Mouse (Mus musculus): Measurements from ENCODE around the gene Greb1.
A peak's percentile ranks its signal among the peaks of the same experiment; 100 is the strongest.

Greb1 gene

DNA sequence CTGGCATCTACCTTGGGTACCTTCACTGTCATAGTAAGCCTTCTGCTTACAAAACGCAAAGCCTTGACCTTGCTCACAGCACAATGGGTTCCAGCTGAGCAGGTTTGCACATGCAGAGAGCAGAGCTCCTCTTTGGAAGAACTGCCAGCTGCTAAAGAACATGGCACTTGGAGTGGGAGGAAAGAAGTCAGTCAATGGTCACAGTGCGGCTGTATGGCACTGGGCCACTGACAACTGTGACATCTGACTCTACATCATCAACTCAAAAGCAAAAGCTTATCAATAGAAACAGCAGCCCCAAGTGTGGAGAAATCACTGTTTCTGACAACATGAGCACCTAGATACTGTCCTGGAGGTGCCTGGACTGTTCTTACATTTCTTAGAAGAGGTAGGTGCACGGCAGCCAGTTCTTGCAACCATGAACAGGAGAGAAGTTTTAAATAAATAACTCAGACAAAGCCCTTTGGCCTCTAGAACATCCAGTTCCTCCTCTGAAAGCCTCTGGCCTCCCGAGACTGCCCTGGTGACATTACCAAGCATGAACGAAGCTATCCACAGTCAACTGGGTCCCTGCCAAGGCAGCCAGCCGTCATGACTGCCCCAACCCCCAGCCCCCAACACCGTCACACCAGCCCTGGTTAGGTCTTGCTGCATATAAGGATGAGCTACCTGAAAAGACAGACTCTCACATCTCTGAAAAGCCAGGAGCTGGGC is 170.4 kb downstream of the Greb1 start:
- DNase-seq, result peak in 1 of 2 experiments; percentile 18

Measured in cerebellum, postnatal 25 days (tissue).